Mouse (Mus musculus) bone marrow macrophage, adult 2 months (primary cell): Measurements from ENCODE around the gene Cideb. TPM values are rescaled to one million over a fixed set of nuclear protein-coding genes. Genes with fewer than 3 reads are reported as not detected.

Experiments used
- H3K27ac ChIP-seq: 2 replicates; pipeline ENCODE4 v1.5.1; 2012; ENCODE audit warnings: low read depth, low read length; ENCODE audit not compliant: insufficient read depth
- H3K4me1 ChIP-seq: 2 replicates; pipeline ENCODE4 v1.6.1; 2012; ENCODE audit warnings: low read length; ENCODE audit not compliant: control insufficient read depth, insufficient read depth
- H3K4me3 ChIP-seq: 2 replicates; pipeline ENCODE4 v1.5.1; 2012; ENCODE audit warnings: mild to moderate bottlenecking, low read length, moderate library complexity; ENCODE audit not compliant: insufficient read depth
- CTCF ChIP-seq: IDR thresholded peaks from 2 replicates; pipeline ENCODE4 v1.5.1; 2012; ENCODE audit warnings: low read depth, mild to moderate bottlenecking, low read length, moderate library complexity
- POLR2A ChIP-seq: IDR thresholded peaks from 2 replicates; pipeline ENCODE4 v1.6.1; 2012; ENCODE audit warnings: mild to moderate bottlenecking, low read depth, low read length, borderline replicate concordance
- polyA plus RNA-seq: library from polyadenylated mRNA; stranded (reverse); fragments of >200 nt; gene quantifications from 2 replicates; pipeline ENCODE4 v1.2.4, GENCODE M21; 2012; ENCODE audit not compliant: missing spikeins, insufficient read depth, insufficient read length

Gene Cideb
- polyA plus RNA-seq, 1 experiment, result not detected

DNA sequence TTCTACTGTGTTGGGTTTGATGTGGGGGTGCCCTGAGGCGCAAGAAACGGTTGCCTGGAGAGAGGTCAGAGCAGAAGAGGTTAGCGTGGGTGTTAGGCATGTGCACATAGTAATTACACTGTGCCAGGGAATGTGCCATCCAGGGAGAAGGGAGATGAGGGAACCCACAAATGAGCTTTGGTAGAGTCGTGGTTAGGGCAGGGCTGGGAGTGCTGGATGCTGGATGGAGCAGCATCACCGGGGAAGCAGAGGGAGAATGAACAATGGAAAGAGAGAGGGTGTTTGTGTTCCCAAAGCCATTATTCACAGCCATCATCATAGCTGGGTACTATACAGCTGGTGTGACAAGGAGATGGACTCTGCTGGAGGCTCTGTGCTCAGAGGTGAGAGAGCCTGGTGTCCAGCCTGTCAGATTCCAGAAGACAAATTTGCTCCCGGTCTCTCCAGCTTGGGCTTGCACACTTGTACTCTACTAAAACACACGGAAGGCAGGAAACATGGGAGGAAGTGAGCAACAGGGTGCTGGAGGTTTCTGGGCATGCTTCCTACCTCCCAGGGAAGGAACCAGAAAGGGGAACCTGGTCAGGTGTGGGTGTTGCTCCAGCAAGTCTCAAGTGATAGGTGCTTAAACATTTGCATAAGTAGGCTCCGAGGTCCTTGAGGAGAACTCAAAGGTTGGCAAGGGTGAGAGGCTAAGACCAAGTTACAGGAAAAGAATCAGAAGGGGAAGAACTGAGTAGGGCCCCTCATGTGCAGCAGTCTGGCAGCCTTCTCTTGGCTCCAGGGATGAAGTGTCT lies 30.2 kb downstream of the Cideb start:
- no peak for TF ChIP-seq CTCF
- TF ChIP-seq POLR2A, result no peak
- Histone ChIP-seq H3K27ac (no peak overlapping the region), H3K4me3 (no peak overlapping the region), H3K4me1 (peaks cover 49% of the 10 kb centered on the region)

DNA sequence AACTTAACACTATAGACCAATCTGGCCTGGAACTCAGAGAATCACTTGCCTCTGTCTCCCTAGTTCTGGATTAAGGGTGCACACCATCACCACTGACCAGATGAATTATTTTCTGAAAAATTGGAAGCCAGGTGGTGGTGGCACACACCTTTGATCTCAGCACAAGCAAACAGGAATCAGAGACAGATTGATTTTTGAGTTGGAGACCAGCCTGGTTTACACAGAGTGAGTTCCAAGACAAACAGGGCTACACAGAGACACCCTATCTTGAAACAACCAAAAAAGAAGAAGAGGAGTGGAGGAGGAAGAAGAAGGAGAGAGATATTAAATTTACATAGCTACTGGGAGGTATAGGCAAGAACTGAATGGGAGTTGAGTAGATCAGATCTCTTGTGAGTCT lies 32.0 kb downstream of the Cideb start:
- no peak overlapping the region for H3K4me3 ChIP-seq
- TF ChIP-seq POLR2A (no peak), CTCF (no peak)
- no peak overlapping the region for H3K27ac ChIP-seq
- peaks cover 52% of the 10 kb centered on the region for H3K4me1 ChIP-seq

DNA sequence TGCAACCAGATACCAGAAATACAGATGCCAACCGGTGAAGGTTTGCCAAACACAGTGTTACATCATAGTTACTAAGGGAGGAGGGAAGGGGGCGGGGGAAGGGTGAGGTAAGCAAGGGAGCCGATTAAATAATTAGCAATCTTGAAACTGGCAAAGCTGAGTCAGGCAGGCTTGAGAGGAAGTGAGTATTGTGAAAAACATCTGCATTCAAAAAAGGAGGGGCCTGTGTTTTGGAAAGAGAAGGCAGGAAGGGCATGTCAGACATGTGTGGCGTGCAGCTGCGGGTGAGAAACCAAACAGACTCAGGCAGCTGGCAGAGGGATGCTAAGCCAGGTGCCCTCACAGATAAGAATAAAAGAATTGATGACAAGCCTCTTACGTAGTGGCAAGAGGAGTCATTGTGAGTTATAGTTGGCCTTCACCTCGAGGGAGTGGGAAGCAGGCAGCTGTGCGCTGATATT lies 33.8 kb downstream of the Cideb start:
- Histone ChIP-seq H3K27ac (peak overlapping the region; percentile 55), H3K4me1 (peaks cover 43% of the 10 kb centered on the region), H3K4me3 (peak overlapping the region; percentile 22)
- TF ChIP-seq POLR2A, result no peak
- no peak for TF ChIP-seq CTCF

GRCm38 (mm10) chr14:55723433-55723832 lies 34.8 kb downstream of the Cideb start:
- Histone ChIP-seq H3K4me3 (no peak overlapping the region), H3K4me1 (peaks cover 36% of the 10 kb centered on the region), H3K27ac (no peak overlapping the region)
- no peak for TF ChIP-seq POLR2A
- TF ChIP-seq CTCF, result no peak

DNA sequence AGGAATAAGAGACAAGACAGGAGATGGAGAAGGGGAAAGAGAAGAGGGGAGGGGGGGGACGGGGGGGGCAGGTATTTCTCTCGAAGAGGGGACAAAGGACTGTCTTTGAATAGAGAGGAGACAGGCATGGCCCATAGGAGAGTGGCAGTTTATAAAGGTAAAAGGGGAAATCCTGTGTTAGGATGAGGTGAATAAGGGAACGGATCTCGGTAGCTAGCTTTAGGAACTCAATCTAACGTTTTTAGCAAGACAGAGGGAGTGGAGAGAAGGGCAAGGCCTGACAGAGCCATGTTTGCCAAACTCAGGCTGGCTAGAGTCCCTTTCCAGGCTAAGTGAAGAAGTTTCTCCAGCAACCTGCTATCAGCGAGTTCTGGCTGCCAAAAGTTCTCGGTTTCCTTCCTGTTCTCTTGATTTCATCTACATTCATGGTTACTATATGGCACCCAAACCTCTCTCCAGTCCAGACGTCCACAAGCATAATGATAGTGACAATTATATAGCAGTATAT lies 35.8 kb downstream of the Cideb start:
- TF ChIP-seq CTCF, result no peak
- TF ChIP-seq POLR2A, result no peak
- Histone ChIP-seq H3K4me3 (0 out of 2 replicates have a peak overlapping the region, but pooled peaks have one; percentile 76), H3K4me1 (peaks cover 27% of the 10 kb centered on the region), H3K27ac (no peak overlapping the region)

GRCm38 (mm10) chr14:55721700-55722437 lies 36.4 kb downstream of the Cideb start, which contains the start of gene Rabggta:
Gene Rabggta, minus strand, starts transcription at chr14:55722263.
- H3K4me3 ChIP-seq, result peak within 1 kb of the TSS; percentile 76
- TF ChIP-seq CTCF (peak; percentile 50), POLR2A (no peak)
- H3K4me1 ChIP-seq, result peaks cover 21% of the 10 kb centered on the region
- H3K27ac ChIP-seq, result peak within 1 kb of the TSS; percentile 38

DNA sequence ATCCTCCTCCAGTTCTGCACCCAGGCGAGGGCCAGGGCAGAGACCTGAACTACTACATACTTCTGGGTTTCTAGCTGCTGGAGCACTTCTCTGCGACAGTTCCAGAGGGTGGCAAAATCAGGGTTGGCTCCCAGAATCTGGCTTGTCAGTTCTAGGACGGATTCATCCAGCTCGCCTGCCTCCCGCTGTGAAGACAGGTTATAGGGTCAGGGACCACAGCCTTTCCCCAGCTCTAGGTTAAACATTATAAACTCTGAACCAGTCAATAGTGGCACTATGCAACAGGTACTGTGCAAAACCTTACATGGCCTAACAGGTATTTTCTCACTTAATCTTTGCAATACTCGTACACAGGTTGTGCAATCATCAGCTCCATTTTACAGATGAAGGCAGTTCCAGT lies 37.2 kb downstream of the Cideb start:
- H3K27ac ChIP-seq, result no peak overlapping the region
- no peak for TF ChIP-seq CTCF
- TF ChIP-seq POLR2A, result no peak
- H3K4me3 ChIP-seq, result peak overlapping the region; percentile 76
- H3K4me1 ChIP-seq, result peaks cover 17% of the 10 kb centered on the region

- TF ChIP-seq CTCF, result no peak
- no peak for TF ChIP-seq POLR2A
- Histone ChIP-seq H3K4me3 (no peak overlapping the region), H3K4me1 (peaks cover 17% of the 10 kb centered on the region), H3K27ac (no peak overlapping the region)
Measured at GRCm38 (mm10) chr14:55720666-55721065, 37.6 kb downstream of the Cideb start.

- Histone ChIP-seq H3K27ac (no peak overlapping the region), H3K4me3 (no peak overlapping the region), H3K4me1 (peaks cover 13% of the 10 kb centered on the region)
- TF ChIP-seq POLR2A (no peak), CTCF (no peak)
Measured at GRCm38 (mm10) chr14:55719737-55720136, 38.5 kb downstream of the Cideb start.
